ENCODE assay signal across 14 mouse cellular contexts in genomic region chr13:103121796-103122792, GRCm38 (mm10).
DNase-seq lines count a peak whose midpoint lies in the region; ATAC-seq lines count a peak whose summit lies in the region.
"Had no signal": no experiment of that assay in that cellular context is flagged by ENCODE, and none has a peak within 500 bp of the region (broad histone marks: within the 10 kb centered on the region; RNA-seq: fewer than 3 reads in every experiment).

No protein-coding gene starts in this region.

- H3K9ac ChIP-seq in midbrain, embryonic 13.5 days (replicated peaks): no peak overlapping the region
- H3K9ac ChIP-seq in midbrain, embryonic 15.5 days: no peak overlapping the region
- H3K9ac ChIP-seq: embryonic facial prominence, embryonic 13.5 days; liver, embryonic 14.5 days had no signal

- ATAC-seq in midbrain, embryonic 13.5 days: peak; percentile 43; the same call in 1 of the 2 replicates
- no peak; the same call in 1 of the 2 replicates for ATAC-seq in midbrain, embryonic 15.5 days (replicated peaks)
- ATAC-seq: midbrain, embryonic 16.5 days had no signal

- H3K4me1 ChIP-seq in midbrain, embryonic 13.5 days (replicated peaks): peaks cover 14% of the 10 kb centered on the region
- peaks cover 9% of the 10 kb centered on the region for H3K4me1 ChIP-seq in midbrain, embryonic 15.5 days
- H3K4me1 ChIP-seq in hindbrain, embryonic 10.5 days (replicated peaks): peaks cover 22% of the 10 kb centered on the region

- no peaks in the 10 kb centered on the region for H3K36me3 ChIP-seq in midbrain, embryonic 13.5 days
- no peaks in the 10 kb centered on the region for H3K36me3 ChIP-seq in midbrain, embryonic 15.5 days (replicated peaks)
- H3K36me3 ChIP-seq in hindbrain, embryonic 10.5 days: no peaks in the 10 kb centered on the region
- H3K36me3 ChIP-seq: embryonic facial prominence, embryonic 13.5 days had no signal

- H3K4me2 ChIP-seq in midbrain, embryonic 13.5 days (replicated peaks): no peak overlapping the region
- no peak overlapping the region for H3K4me2 ChIP-seq in midbrain, embryonic 15.5 days
- H3K4me2 ChIP-seq: embryonic facial prominence, embryonic 13.5 days had no signal

- DNase-seq in heart, adult 11 months: peak; percentile 87
- no peak for DNase-seq in heart, postnatal 25 days (ENCODE audit: low spot score)
- DNase-seq in hindbrain, embryonic 10.5 days (ENCODE audit: low spot score): peak; percentile 45
- no peak for DNase-seq in thymus, postnatal 25 days
- DNase-seq in frontal cortex, postnatal 10 days (ENCODE audit: low spot score in 2 of 2): no peak
- no peak for DNase-seq in cerebellum, adult 11-12 months
- DNase-seq: gastrocnemius, postnatal 14 days; kidney, adult 9 months had no signal

- no peak overlapping the region for H3K4me3 ChIP-seq in midbrain, embryonic 13.5 days (replicated peaks)
- no peak overlapping the region for H3K4me3 ChIP-seq in midbrain, embryonic 15.5 days
- no peak overlapping the region for H3K4me3 ChIP-seq in hindbrain, embryonic 10.5 days
- H3K4me3 ChIP-seq: embryonic facial prominence, embryonic 13.5 days; left cerebral cortex, adult 2 months had no signal

- WGBS in midbrain, embryonic 13.5 days: 67% methylated on average over 22 of the region's 22 CpGs
- WGBS in midbrain, embryonic 15.5 days: 65% methylated on average over 22 of the region's 22 CpGs
- 51% methylated on average over 22 of the region's 22 CpGs for WGBS in hindbrain, embryonic 10.5 days

- H3K9me3 ChIP-seq in midbrain, embryonic 13.5 days: no peaks in the 10 kb centered on the region
- no peaks in the 10 kb centered on the region for H3K9me3 ChIP-seq in midbrain, embryonic 15.5 days
- no peaks in the 10 kb centered on the region for H3K9me3 ChIP-seq in hindbrain, embryonic 10.5 days
- H3K9me3 ChIP-seq: embryonic facial prominence, embryonic 13.5 days had no signal

- no peaks in the 10 kb centered on the region; the same call in 1 of the 2 replicates for H3K27me3 ChIP-seq in midbrain, embryonic 13.5 days
- no peaks in the 10 kb centered on the region for H3K27me3 ChIP-seq in midbrain, embryonic 15.5 days (replicated peaks)
- no peaks in the 10 kb centered on the region for H3K27me3 ChIP-seq in hindbrain, embryonic 10.5 days (ENCODE audit: insufficient read depth, poor library complexity, severe bottlenecking)

- H3K27ac ChIP-seq in midbrain, embryonic 13.5 days: no peak overlapping the region
- no peak overlapping the region for H3K27ac ChIP-seq in midbrain, embryonic 15.5 days
- H3K27ac ChIP-seq in hindbrain, embryonic 10.5 days: no peak overlapping the region
- H3K27ac ChIP-seq: embryonic facial prominence, embryonic 13.5 days; left cerebral cortex, adult 2 months; liver, embryonic 14.5 days had no signal

- intact Hi-C loops in heart, postnatal 25 days (cut with DNase I): no loop called here

Comparison
In these comparisons a context has a peak if more than half of its experiments do, and no peak if none do; other contexts are left out.
1. DNase-seq: peak in heart, adult 11 months (single experiment) and hindbrain, embryonic 10.5 days (single experiment); none in heart, postnatal 25 days (single experiment), thymus, postnatal 25 days (single experiment), frontal cortex, postnatal 10 days (0 of 2) and cerebellum, adult 11-12 months (single experiment).